Comparison of ENCODE assay signal across 12 mouse cellular contexts in the genomic region with DNA sequence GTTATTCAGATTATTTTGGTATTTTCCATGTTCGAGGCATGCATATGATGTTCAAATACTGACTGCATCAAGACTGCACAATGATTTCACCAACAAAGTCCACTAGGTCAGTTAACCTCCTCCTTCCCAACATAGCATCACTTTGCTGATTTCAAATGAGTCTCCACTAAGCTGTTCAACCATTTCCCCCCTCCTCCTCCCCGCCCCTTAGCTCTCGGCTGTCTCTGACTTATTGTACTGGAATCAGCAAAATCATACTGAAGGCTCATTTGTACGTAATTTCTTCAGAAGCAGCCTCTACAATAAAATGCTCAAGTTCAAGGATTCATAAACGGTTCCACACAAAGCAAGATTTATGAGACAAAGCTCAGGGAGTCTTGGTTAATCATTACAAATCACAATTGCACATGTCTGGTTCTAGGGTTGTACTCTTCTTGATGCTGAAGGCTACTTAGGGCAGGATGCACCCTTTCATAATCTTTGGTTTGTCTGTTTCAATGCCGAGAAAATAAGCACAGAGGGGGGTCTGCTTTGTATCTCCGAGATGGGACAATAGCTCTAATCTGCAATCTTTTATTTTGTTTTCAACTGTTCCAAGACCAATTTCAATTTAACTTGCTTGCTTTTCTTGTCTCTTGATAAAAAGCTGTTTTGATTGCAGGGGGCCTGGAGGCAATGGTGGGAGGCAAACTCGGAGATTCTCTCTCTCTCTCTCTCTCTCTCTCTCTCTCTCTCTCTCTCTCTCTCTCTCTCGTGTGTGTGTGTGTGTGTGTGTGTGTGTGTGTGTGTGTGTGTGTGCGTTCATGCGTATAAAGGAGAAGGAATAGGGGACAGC.
DNase-seq lines count a peak whose midpoint lies in the region; ATAC-seq lines count a peak whose summit lies in the region.
"Had no signal": no experiment of that assay in that cellular context is flagged by ENCODE, and none has a peak within 500 bp of the region (broad histone marks: within the 10 kb centered on the region; RNA-seq: fewer than 3 reads in every experiment).

No protein-coding gene starts in this region.

- H3K9ac ChIP-seq in hindbrain, embryonic 11.5 days (ENCODE audit: low read depth, low read length), result no peak overlapping the region
- no peak overlapping the region for H3K9ac ChIP-seq in midbrain, embryonic 14.5 days (replicated peaks; ENCODE audit: low read length)
- H3K9ac ChIP-seq: embryonic facial prominence, embryonic 15.5 days had no signal

- DNase-seq in kidney, adult 9 months, result peak; percentile 5
- no peak for DNase-seq in kidney, postnatal 14 days
- peak; percentile 57 for DNase-seq in cerebellum, adult 8-10 months
- no peak for DNase-seq in hindbrain, embryonic 11.5 days (ENCODE audit: low spot score)
- peak; percentile 43 for DNase-seq in midbrain, embryonic 14.5 days
- DNase-seq in spleen, adult 18-20 months, result no peak
- no peak for DNase-seq in left cerebral cortex, postnatal 14 days (ENCODE audit: low spot score in 2 of 2)
- DNase-seq: left cerebral cortex, postnatal 4 days; thymus, postnatal 14 days had no signal

- WGBS in hindbrain, embryonic 11.5 days, result 55% methylated on average over 10 of the region's 11 CpGs
- 25% methylated on average over 11 of the region's 11 CpGs for WGBS in midbrain, embryonic 14.5 days

- H3K9me3 ChIP-seq in hindbrain, embryonic 11.5 days (ENCODE audit: control insufficient read depth, low read length), result no peaks in the 10 kb centered on the region
- no peaks in the 10 kb centered on the region for H3K9me3 ChIP-seq in midbrain, embryonic 14.5 days (ENCODE audit: control insufficient read depth, low read length)
- H3K9me3 ChIP-seq: embryonic facial prominence, embryonic 15.5 days had no signal

- H3K36me3 ChIP-seq in hindbrain, embryonic 11.5 days (ENCODE audit: control insufficient read depth, insufficient read depth, low read length), result no peaks in the 10 kb centered on the region
- no peaks in the 10 kb centered on the region for H3K36me3 ChIP-seq in midbrain, embryonic 14.5 days (ENCODE audit: control insufficient read depth, insufficient read depth, low read length)
- H3K36me3 ChIP-seq: embryonic facial prominence, embryonic 15.5 days had no signal

- intact Hi-C loops in left cerebral cortex, postnatal 14 days (cut with DNase I), result no loop called here

- no peak overlapping the region for H3K4me2 ChIP-seq in hindbrain, embryonic 11.5 days (replicated peaks; ENCODE audit: low read depth, low read length)
- no peak overlapping the region for H3K4me2 ChIP-seq in midbrain, embryonic 14.5 days (ENCODE audit: low read length)
- H3K4me2 ChIP-seq: embryonic facial prominence, embryonic 15.5 days; heart, embryonic 11.5 days had no signal

- H3K27me3 ChIP-seq in hindbrain, embryonic 11.5 days (ENCODE audit: control insufficient read depth, insufficient read depth, low read length), result no peaks in the 10 kb centered on the region
- H3K27me3 ChIP-seq in midbrain, embryonic 14.5 days (ENCODE audit: control insufficient read depth, insufficient read depth, low read length), result no peaks in the 10 kb centered on the region
- H3K27me3 ChIP-seq: embryonic facial prominence, embryonic 15.5 days had no signal

- H3K27ac ChIP-seq in hindbrain, embryonic 11.5 days (ENCODE audit: low read depth, low read length), result no peak overlapping the region
- H3K27ac ChIP-seq in midbrain, embryonic 14.5 days (replicated peaks; ENCODE audit: low read depth, low read length), result peak overlapping the region; percentile 21
- H3K27ac ChIP-seq: embryonic facial prominence, embryonic 15.5 days had no signal

- 0 out of 2 replicates have a peak, but pooled peaks have one; percentile 18 for ATAC-seq in hindbrain, embryonic 11.5 days (ENCODE audit: low FRiP score)
- ATAC-seq in midbrain, embryonic 14.5 days (ENCODE audit: low FRiP score, low TSS enrichment), result no peak
- ATAC-seq in monocyte, adult 5-6 weeks (replicated peaks; ENCODE audit: insufficient number of reproducible peaks, low FRiP score, low TSS enrichment, poor library complexity, severe bottlenecking), result no peak

- H3K4me3 ChIP-seq in hindbrain, embryonic 11.5 days (ENCODE audit: low read depth, low read length), result no peak overlapping the region
- H3K4me3 ChIP-seq in midbrain, embryonic 14.5 days (replicated peaks; ENCODE audit: low read depth, low read length), result no peak overlapping the region
- H3K4me3 ChIP-seq: embryonic facial prominence, embryonic 15.5 days had no signal

- H3K4me1 ChIP-seq in hindbrain, embryonic 11.5 days (replicated peaks; ENCODE audit: control insufficient read depth, insufficient read depth, low read length), result no peaks in the 10 kb centered on the region
- peaks cover 6% of the 10 kb centered on the region for H3K4me1 ChIP-seq in midbrain, embryonic 14.5 days (ENCODE audit: control insufficient read depth, insufficient read depth, low read length)

Comparison
In these comparisons a context has a peak if more than half of its experiments do, and no peak if none do; other contexts are left out.
1. DNase-seq: peak in kidney, adult 9 months (single experiment), cerebellum, adult 8-10 months (single experiment) and midbrain, embryonic 14.5 days (single experiment); none in kidney, postnatal 14 days (single experiment), hindbrain, embryonic 11.5 days (single experiment), spleen, adult 18-20 months (0 of 2) and left cerebral cortex, postnatal 14 days (0 of 2).